In genomic region chr14:18238131-18238749, GRCm38 (mm10) we compare ENCODE assay signal across 8 mouse cellular contexts. TPM values are rescaled to one million over a fixed set of nuclear protein-coding genes. Genes with fewer than 3 reads are reported as not detected.
DNase-seq lines count a peak whose midpoint lies in the region; ATAC-seq and TF ChIP-seq lines count a peak whose summit lies in the region.

No protein-coding gene starts in this region.

- TF ChIP-seq POLR2A in bone marrow, adult 2 months (IDR thresholded peaks at IDR 0.05; ENCODE audit: borderline replicate concordance, control insufficient read depth, low read depth, low read length), result peak; percentile 42; the same call in 1 of the 2 replicates

- ATAC-seq in embryonic facial prominence, embryonic 15.5 days (ENCODE audit: insufficient number of reproducible peaks, low FRiP score, low TSS enrichment, low read depth), result peak; percentile 94
- ATAC-seq in kidney, embryonic 15.5 days (replicated peaks; ENCODE audit: low FRiP score), result peak; percentile 93
- peak; percentile 76 for ATAC-seq in monocyte, adult 5-6 weeks (replicated peaks; ENCODE audit: insufficient number of reproducible peaks, low FRiP score, low TSS enrichment, poor library complexity, severe bottlenecking)

- no peaks in the 10 kb centered on the region for H3K27me3 ChIP-seq in embryonic facial prominence, embryonic 15.5 days
- H3K27me3 ChIP-seq in heart, embryonic 10.5 days (ENCODE audit: insufficient read depth, poor library complexity, severe bottlenecking), result no peaks in the 10 kb centered on the region
- H3K27me3 ChIP-seq in kidney, embryonic 15.5 days, result no peaks in the 10 kb centered on the region

- under 1% methylated on average over 69 of the region's 71 CpGs for WGBS in bone marrow, adult 2 months
- WGBS in embryonic facial prominence, embryonic 15.5 days, result under 1% methylated on average over 71 of the region's 71 CpGs
- under 1% methylated on average over 68 of the region's 71 CpGs for WGBS in heart, embryonic 10.5 days
- WGBS in kidney, embryonic 15.5 days, result under 1% methylated on average over 71 of the region's 71 CpGs

- peak overlapping the region; percentile 96 for H3K4me3 ChIP-seq in bone marrow, adult 2 months (replicated peaks; ENCODE audit: control insufficient read depth, low read depth, low read length)
- peak overlapping the region; percentile 85 for H3K4me3 ChIP-seq in embryonic facial prominence, embryonic 15.5 days (replicated peaks)
- peak overlapping the region; percentile 83 for H3K4me3 ChIP-seq in heart, embryonic 10.5 days
- H3K4me3 ChIP-seq in kidney, embryonic 15.5 days (replicated peaks), result peak overlapping the region; percentile 69

- H3K9ac ChIP-seq in embryonic facial prominence, embryonic 15.5 days, result peak overlapping the region; percentile 49
- H3K9ac ChIP-seq in kidney, embryonic 15.5 days, result peak overlapping the region; percentile 61

- H3K9me3 ChIP-seq in embryonic facial prominence, embryonic 15.5 days (replicated peaks), result no peaks in the 10 kb centered on the region
- no peaks in the 10 kb centered on the region for H3K9me3 ChIP-seq in heart, embryonic 10.5 days
- no peaks in the 10 kb centered on the region for H3K9me3 ChIP-seq in kidney, embryonic 15.5 days (replicated peaks)

- peak overlapping the region; percentile 88 for H3K4me2 ChIP-seq in embryonic facial prominence, embryonic 15.5 days (replicated peaks)
- peak overlapping the region; percentile 76 for H3K4me2 ChIP-seq in kidney, embryonic 15.5 days

- no peak for TF ChIP-seq CTCF in bone marrow, adult 2 months (IDR thresholded peaks at IDR 0.05; ENCODE audit: control insufficient read depth, insufficient read depth, low read length)

- peaks cover 1% of the 10 kb centered on the region; the same call in 1 of the 2 replicates for H3K4me1 ChIP-seq in bone marrow, adult 2 months (ENCODE audit: control insufficient read depth, insufficient read depth, low read length)
- H3K4me1 ChIP-seq in embryonic facial prominence, embryonic 15.5 days, result peaks cover 5% of the 10 kb centered on the region; the same call in 1 of the 2 replicates
- peaks cover 13% of the 10 kb centered on the region; the same call in 1 of the 2 replicates for H3K4me1 ChIP-seq in heart, embryonic 10.5 days
- H3K4me1 ChIP-seq in kidney, embryonic 15.5 days, result peaks cover 13% of the 10 kb centered on the region; the same call in 1 of the 2 replicates

- no peaks in the 10 kb centered on the region for H3K36me3 ChIP-seq in embryonic facial prominence, embryonic 15.5 days
- H3K36me3 ChIP-seq in heart, embryonic 10.5 days, result no peaks in the 10 kb centered on the region
- no peaks in the 10 kb centered on the region for H3K36me3 ChIP-seq in kidney, embryonic 15.5 days

- DNase-seq in 416B (ENCODE audit: low read depth), result peak; percentile 97
- DNase-seq in heart, embryonic 10.5 days (ENCODE audit: low spot score), result peak; percentile 96
- DNase-seq in liver, result peak; percentile 95
- peak; percentile 91 to 95 for DNase-seq in spleen, postnatal 4 days (ENCODE audit: low spot score in 2 of 2)

- H3K27ac ChIP-seq in bone marrow, adult 2 months (ENCODE audit: control insufficient read depth, insufficient read depth, low read depth, low read length, poor library complexity), result peak overlapping the region; percentile 96
- peak overlapping the region; percentile 93 for H3K27ac ChIP-seq in embryonic facial prominence, embryonic 15.5 days (replicated peaks)
- peak overlapping the region; percentile 90 for H3K27ac ChIP-seq in heart, embryonic 10.5 days
- H3K27ac ChIP-seq in kidney, embryonic 15.5 days, result peak overlapping the region; percentile 94

RNA-seq across cellular contexts. Expression of gene Nr1d2, which starts 0.7 kb away (rescaled TPM):
- 2.7 and 8.7 TPM in 2 replicates for polyA plus RNA-seq in bone marrow, adult 2 months (2011; ENCODE audit: insufficient read depth, insufficient read length, low replicate concordance, missing spikeins)
- polyA plus RNA-seq in embryonic facial prominence, embryonic 15.5 days (2015; fragmentation: Nextera tagmentation; extraction: Ambion mirVana), result 7.0 and 7.1 TPM in 2 replicates
- polyA plus RNA-seq in heart, embryonic 10.5 days (2016; fragmentation: Nextera tagmentation; extraction: Ambion mirVana), result 5.4 and 8.8 TPM in 2 replicates
- polyA plus RNA-seq in kidney, embryonic 15.5 days (2015; fragmentation: Nextera tagmentation; extraction: Ambion mirVana), result 9.6 and 9.9 TPM in 2 replicates
- total RNA-seq in monocyte, adult 5-6 weeks (2017), result 58.5 to 87.8 TPM (median 76.6 TPM) in 3 replicates

RNA-seq across cellular contexts. Expression of gene Nkiras1, which starts 32.7 kb away (rescaled TPM):
- polyA plus RNA-seq in bone marrow, adult 2 months (2011; ENCODE audit: insufficient read depth, insufficient read length, low replicate concordance, missing spikeins), result 7.7 and 15.0 TPM in 2 replicates
- polyA plus RNA-seq in embryonic facial prominence, embryonic 15.5 days (2015; fragmentation: Nextera tagmentation; extraction: Ambion mirVana), result 20.9 and 21.3 TPM in 2 replicates
- 14.8 and 16.7 TPM in 2 replicates for polyA plus RNA-seq in heart, embryonic 10.5 days (2016; fragmentation: Nextera tagmentation; extraction: Ambion mirVana)
- 15.0 and 17.6 TPM in 2 replicates for polyA plus RNA-seq in kidney, embryonic 15.5 days (2015; fragmentation: Nextera tagmentation; extraction: Ambion mirVana)
- 7.8 to 25.8 TPM (median 23.2 TPM) in 3 replicates for total RNA-seq in monocyte, adult 5-6 weeks (2017)

RNA-seq across cellular contexts. Expression of gene Rpl15, which starts 33.0 kb away (rescaled TPM):
- 129 and 288 TPM in 2 replicates for polyA plus RNA-seq in bone marrow, adult 2 months (2011; ENCODE audit: insufficient read depth, insufficient read length, low replicate concordance, missing spikeins)
- 390 and 399 TPM in 2 replicates for polyA plus RNA-seq in embryonic facial prominence, embryonic 15.5 days (2015; fragmentation: Nextera tagmentation; extraction: Ambion mirVana)
- polyA plus RNA-seq in heart, embryonic 10.5 days (2016; fragmentation: Nextera tagmentation; extraction: Ambion mirVana), result 332 and 406 TPM in 2 replicates
- 429 and 508 TPM in 2 replicates for polyA plus RNA-seq in kidney, embryonic 15.5 days (2015; fragmentation: Nextera tagmentation; extraction: Ambion mirVana)
- total RNA-seq in monocyte, adult 5-6 weeks (2017), result 1,060 to 1,259 TPM (median 1,134 TPM) in 3 replicates

Comparison
In these comparisons a context has a peak if more than half of its experiments do, and no peak if none do; other contexts are left out.
1. Peak in every context shown above with its lines: DNase-seq, ATAC-seq, H3K4me3 ChIP-seq and H3K27ac ChIP-seq.